Mouse (Mus musculus) spleen, embryonic (tissue): ENCODE measurements around the gene Pax2.
"Not testable (repeated sequence)": the region's sequence is repeated elsewhere in the genome, so short reads cannot be mapped to it uniquely, and the experiment has no call there.

Experiments used
- CTCF ChIA-PET: fragments of 350-600 bp; sonication (Branson Sonifier 250); formaldehyde crosslinking; loops from one replicate; lab custom pipeline; 2022; lab: Charles Lee

Pax2 gene

DNA sequence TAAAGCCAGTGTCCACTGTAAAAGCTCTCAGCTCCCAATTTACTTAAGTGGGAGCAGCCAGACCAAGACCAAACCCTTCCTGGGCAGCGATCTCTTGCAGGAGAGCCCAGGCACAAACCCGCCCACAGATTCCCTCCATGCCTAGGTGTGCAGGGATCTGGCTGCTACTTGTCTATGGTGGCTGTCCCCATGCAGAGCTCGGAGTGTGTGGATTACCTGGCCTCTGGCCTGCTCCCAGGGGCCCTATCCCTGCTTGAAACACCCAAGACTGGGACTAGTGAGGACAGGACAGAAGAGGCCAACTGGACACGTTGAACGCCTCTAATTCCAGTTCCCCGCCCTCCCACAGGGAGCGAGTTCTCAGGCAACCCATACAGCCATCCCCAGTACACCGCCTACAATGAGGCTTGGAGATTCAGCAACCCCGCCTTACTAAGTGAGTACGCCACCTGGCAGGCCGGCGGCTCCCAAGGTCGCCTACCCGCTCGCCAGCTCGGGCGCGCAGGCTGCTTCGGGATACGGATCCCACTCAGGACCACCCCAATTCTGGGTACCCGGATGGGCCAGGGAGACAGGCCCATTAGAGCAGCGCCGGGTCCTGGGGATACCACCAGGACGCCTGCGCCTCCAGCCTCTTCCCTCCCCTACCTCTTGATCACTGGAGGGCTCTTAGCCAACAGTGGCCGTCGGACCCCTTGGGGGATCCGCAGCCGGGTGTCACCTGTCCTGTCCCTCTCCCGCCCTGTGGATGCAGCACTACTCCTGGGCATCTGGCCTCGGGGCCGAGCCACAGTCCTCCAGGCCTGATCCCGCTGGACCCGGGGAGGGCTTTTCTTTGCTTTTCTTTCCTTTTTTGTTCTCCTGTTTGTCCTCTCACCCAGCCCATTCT is 79.4 kb downstream of the Pax2 start:
- CTCF ChIA-PET, result interaction anchor here (0.6 kb wide), 1 partner anchor 101 kb away, joined by 10 read pairs; no protein-coding TSS in a partner anchor

DNA sequence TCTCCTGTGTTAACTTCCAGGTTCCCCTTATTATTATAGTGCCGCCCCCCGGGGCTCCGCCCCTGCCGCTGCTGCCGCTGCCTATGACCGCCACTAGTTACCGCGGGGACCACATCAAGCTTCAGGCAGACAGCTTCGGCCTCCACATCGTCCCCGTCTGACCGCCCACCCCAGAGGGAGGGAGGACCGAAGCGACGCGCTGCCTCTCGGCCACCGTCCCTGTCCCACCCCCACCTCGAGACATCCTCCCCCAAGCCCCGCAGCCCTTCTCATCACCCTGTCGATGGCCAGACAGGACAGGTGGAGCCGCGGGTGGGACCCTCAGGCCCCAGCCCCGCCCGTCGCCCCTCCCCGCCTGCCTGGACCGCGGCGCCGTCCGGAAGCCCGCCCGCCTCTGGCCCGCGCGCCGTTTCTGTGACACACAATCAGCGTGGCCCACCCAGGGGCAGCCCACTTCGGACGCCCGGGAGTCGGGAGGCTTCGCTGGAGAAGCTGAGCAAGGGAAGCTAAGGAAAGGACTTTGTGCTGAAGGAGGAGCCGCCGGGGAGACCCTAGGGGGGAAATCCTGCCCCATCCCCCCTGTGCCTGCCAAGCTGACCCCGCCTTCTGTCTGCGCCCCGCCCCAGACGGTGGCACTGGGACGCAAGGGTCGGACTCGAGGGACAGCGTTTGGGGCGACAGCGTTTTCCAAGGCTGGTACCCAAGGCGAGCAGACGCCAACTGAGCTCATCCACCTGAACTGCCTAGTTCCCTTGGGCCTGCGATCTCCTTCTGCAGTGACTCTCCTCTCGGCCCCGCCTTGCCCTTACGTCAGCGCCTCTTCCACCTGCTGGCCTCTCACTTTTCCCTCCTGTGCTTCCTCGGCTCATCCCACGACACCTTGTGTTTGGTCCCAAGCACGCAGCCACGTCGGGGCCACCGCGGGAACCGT is 80.4 kb downstream of the Pax2 start:
- CTCF ChIA-PET, result interaction anchor here (0.6 kb wide), 1 partner anchor 100 kb away, joined by 10 read pairs; no protein-coding TSS in a partner anchor

DNA sequence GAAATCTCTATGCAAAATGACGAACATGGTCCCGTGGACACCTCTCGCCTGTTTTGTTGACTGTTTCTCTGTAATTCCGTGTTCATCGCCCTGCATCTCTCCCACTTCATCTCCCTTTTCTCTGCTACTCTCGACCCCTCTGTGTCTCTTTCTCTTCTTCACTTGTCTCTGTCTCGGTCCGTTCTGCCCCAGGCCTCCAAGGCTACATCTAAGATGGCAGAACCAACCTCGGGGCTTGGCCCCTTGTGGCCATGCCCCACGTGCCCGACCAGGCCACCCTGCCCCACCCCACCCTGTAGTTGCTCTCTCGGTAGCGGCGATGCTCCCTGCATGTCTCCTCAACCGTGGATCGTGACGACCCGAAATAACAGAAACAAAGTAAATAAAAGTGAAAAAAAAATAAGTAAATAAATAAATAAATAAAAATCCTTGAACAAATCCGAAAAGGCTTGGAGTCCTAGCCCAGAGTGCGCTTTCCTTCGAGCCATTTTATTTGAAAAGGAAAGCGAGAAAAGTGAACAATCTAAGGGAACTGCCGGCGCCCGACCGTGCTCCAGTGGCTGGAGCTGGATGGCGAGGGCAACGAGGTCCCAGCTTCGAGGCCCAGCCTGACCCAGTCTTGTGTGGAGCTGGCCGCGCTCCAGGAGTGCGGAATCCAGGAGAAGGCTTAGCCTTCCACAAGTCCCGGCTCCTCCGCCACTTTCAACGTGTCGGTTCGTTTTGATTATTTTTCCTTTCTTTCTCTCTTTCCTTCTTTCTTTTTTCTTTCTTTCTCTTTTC is 81.8 kb downstream of the Pax2 start:
- CTCF ChIA-PET, result no interaction called here

DNA sequence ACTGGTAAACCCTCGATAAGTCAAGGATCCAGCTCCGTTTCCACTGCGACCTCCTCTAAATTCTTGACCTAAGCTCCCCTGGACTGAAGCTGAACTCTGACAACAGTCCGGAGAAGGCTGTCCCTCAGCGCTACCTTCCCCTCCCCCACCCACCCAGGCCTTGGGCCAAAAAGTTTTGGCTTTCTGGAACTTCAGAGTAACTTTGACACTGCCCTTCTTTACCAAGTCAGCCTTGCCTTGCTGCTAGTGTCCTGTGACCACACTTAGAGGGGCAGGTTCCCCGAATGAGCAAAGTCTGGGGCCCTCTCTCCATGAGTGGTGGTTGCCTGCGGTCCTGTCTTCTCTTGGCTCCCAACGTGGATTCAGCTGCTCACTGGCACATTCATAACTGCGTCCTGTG is 82.5 kb downstream of the Pax2 start:
- CTCF ChIA-PET, result no interaction called here

DNA sequence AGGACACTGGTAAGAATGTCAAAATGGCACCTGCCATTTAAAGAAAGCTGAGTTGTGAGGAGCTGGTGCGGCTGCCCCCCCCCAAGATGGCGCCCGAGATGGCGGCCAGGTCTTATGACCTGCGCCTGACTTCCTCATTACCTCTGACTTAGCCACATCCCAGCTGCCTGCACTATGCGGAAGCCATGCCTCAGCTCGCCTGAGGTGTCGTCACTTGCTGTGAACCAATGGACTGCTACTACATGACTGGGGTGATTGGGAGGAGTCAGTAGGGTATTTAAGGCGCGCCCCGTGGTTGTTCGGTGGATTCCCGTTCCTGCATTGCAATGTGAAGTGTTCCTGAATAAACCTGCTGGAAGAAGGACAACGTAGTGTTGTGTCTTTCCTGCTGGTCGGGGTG is 86.8 kb downstream of the Pax2 start:
- CTCF ChIA-PET, result not testable (repeated sequence)

DNA sequence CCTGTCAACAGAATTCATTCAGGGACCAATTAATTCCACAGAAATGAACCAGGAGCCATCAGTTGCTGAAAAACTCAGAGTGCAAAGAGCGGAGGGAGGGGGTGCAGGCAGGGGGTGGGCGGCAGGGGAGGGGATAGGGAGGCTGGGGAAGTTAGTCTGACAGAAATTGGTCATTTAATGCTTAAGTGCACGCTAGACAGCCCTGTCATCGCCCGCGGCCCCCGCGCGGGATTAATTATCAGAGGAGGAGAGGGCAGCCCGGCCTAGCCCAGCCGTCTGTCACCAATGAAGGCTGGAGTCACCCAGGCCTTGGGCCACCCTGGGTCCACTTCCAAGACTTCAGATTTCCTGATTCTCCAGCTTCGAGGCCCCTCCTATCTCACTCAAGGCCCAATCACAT is 93.6 kb downstream of the Pax2 start:
- CTCF ChIA-PET, result no interaction called here

DNA sequence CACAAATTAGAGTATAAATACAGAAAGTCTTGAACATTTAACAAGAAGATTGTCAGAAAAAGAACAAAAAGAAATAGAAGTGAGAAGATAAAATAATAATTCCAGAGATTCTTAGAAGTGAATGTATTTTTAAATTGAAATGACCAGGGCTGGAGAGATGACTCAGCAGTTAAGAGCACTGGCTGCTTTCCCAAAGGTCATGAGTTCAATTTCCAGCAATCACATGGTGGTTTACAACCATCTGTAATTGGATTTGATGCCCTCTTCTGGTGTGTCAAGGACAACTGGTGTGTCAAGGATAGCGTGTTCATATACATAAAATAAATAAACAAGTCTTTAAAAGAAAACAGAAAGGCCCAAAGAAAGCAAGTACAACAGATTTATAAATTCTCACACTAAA is 102.8 kb downstream of the Pax2 start:
- CTCF ChIA-PET, result no interaction called here

DNA sequence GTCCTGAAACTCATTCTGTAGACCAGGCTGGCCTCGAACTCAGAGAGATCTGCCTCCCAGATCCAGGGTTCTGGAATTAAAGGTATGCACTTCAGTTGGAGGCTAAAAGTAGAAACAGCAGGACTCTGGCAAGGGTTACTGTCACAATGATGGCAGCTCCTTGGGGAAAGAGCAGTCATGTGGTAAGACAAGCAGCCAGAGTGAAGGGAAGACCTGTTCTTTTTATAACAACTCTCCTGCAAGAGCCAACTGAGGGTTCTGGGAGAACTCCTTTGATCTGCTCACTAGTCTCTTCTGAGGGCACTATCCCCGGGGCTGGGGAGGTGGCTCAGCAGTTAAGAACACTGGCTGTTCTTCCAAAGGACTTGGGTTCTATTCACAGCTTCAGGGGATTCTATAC is 112.9 kb downstream of the Pax2 start:
- CTCF ChIA-PET, result no interaction called here

DNA sequence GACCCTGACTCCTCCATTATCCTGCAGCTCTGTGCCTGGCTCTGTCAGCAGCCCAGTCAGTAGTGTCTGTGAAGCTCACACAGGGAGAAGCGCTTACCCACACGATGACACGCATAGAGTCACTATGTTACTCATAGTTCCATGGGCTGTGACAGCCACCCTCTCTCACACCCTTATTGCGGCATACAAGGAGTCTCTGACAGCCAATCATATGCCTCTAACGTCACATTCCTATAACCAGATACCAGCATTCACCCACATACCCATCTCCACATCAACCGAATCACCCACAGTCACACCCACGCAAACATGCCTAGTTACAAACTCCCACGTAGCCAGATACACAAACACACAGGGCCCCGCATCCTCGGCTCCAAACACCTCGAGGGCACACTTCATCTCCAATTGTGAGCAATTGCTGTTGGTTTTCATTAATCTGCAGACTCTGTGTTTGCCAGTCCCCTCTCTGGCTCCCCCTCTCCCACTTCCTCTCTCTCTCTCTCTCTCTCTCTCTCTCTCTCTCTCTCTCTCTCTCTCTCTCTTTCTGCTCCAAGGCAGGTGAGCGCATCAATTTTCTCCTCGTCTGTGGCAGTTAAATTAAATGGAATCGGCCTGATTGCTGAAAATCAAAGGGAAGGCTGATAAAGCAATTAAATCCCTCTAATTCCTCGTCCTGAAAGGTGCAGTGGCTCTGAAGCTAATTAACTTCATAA is 118.5 kb downstream of the Pax2 start:
- CTCF ChIA-PET, result no interaction called here

DNA sequence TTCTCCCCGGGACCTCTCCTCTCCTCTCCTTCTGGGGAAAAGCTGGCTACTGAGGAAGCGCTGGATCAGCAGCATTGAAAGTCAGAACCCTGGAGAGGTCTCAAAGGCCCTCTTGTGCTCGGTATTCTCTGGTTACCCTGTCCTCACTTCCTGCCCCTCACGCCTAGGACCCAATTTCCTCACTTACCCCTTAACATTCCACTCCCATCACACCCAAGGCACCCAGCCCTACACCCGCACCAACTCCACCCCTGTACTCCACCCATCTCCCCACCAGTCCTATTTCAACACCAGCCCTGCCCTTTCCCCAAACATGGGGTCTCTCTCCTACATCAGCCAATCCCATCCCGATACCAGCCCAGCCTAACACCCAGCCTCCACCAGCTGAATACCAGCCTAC is 119.1 kb downstream of the Pax2 start:
- CTCF ChIA-PET, result no interaction called here

DNA sequence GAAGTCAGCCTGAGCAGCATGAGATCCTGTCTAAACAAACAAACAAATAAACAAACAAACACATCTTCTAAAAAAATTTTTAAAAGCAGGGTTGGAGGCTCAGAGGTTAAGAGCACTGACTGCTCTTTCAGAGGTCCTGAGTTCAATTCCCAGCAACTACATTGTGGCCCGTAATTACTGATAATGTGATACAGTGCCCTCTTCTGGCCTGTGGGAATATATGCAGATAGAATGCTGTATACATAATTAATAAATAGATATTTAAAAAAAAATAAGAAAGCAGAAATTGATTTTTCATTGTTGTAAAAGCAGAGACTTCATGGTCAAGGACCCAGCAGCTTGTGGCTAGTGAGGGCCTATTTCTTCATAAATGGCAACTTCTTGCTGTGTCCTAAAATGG is 119.9 kb downstream of the Pax2 start:
- CTCF ChIA-PET, result no interaction called here

DNA sequence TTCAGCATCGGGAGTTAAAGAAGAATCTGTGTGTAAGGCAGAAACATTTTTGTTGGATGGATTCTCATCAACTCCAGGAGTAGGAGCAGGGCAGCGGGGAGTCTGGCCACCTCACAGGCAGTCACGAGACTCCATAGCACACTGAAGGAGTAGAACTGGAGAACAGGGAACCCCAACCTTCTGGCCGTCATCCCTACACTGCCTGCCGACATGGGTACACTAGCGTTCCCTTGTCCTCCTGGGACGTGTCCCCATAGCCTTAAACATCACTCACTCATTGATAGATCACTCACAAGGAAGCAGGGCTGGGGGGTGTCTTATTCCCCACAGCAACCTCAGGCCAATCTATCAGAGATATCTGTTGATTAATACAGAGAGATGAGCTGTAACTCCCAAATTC is 120.7 kb downstream of the Pax2 start:
- CTCF ChIA-PET, result no interaction called here

DNA sequence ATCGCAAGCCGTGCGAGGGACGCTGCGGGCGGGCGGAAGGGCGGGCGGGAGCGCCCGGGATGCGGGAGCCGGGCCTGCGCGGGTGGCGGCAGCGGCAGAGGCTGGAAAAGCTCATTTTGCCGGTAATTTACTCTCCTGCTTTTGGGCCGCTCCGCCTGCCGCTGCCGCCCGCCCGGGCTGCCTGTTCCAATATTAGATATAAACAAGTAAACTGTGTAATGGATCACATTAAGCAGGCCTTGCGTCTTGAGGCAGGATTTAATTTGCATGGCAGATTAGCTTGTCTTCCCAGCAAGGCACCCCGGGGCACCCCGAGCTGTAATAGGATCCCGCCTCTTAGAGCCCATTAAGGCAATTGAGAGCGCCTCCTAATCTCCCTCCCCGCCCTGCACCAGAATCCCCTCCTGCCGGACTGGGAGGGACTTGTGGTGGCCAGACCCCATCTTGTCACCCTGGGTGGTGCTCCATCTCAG is 126.7 kb downstream of the Pax2 start:
- CTCF ChIA-PET, result no interaction called here

DNA sequence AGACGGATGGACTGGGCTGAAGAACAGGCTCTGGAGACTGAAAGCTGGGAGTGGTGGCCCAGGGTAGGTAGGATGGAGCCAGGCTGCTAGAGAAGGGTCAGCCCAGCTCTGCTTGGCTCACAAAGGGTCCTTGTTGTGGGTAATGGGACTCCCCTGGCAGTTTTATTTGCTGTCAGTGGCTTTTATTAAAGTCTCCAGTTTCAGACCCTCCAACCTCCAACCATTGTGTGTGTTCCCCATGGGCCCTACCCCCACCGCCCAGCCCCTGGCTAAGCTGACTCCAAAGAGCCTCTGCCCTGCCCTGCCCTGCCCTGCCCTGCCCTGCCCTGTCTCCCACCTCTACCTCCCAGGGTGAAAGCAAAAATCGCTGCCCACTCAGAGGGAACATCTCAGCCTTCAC is 128.5 kb downstream of the Pax2 start:
- CTCF ChIA-PET, result no interaction called here

DNA sequence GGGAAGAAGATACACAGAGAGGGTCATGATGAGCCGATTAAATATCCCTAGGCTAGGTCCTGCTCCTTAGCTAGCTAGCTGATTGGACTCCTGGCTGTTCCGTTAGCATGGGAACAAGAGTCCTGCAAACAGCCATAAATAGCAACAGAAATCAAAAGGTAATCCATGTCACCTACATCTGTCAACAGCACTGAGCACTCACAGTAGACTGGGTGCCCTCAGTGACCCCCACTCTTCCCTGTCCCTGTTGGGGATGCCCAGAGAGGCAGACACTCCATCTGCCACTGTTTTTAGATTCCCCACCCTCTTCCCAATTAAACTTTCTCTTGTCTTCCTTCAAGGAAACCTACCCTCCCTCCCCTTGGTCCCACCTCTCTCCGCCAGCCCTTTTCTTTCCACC is 130.6 kb downstream of the Pax2 start:
- CTCF ChIA-PET, result interaction anchor here (0.8 kb wide), 1 partner anchor 8 kb away, joined by 5 read pairs; no protein-coding TSS in a partner anchor
